Mouse (Mus musculus): Measurements from ENCODE around the gene Ttyh1. TPM values are rescaled to one million over a fixed set of nuclear protein-coding genes. Genes with fewer than 3 reads are reported as not detected.

Gene Ttyh1
- polyA plus RNA-seq, 1 experiment from 2014 or later: 181 TPM

GRCm38 (mm10) chr7:4098301-4098700 is 20.9 kb upstream of the Ttyh1 start:
- Histone ChIP-seq H3K27me3 (no peaks in the 10 kb centered on the region), H3K36me3 (no peaks in the 10 kb centered on the region), H3K4me2 (no peak overlapping the region), H3K4me3 (no peak overlapping the region), H3K27ac (replicated peaks) (no peak overlapping the region), H3K9ac (no peak overlapping the region), H3K4me1 (replicated peaks) (no peaks in the 10 kb centered on the region), H3K9me3 (no peaks in the 10 kb centered on the region)
- ATAC-seq (ENCODE audit: low FRiP score, low read depth): no peak
- 81% methylated on average over 2 of the region's 2 CpGs for WGBS

- Histone ChIP-seq H3K4me1 (replicated peaks) (no peaks in the 10 kb centered on the region), H3K4me3 (no peak overlapping the region), H3K27ac (replicated peaks) (no peak overlapping the region), H3K27me3 (no peaks in the 10 kb centered on the region), H3K4me2 (no peak overlapping the region), H3K36me3 (no peaks in the 10 kb centered on the region), H3K9me3 (no peaks in the 10 kb centered on the region), H3K9ac (no peak overlapping the region)
- 82% methylated on average over 2 of the region's 2 CpGs for WGBS
- ATAC-seq (ENCODE audit: low FRiP score, low read depth): no peak
These were observed 20.4 kb upstream of the Ttyh1 start for GRCm38 (mm10) chr7:4098832-4099231.

- no peaks in the 10 kb centered on the region for H3K9me3 ChIP-seq
- no peaks in the 10 kb centered on the region for H3K4me1 ChIP-seq (replicated peaks)
- H3K36me3 ChIP-seq: no peaks in the 10 kb centered on the region
- H3K4me2 ChIP-seq: no peak overlapping the region
- no peak overlapping the region for H3K27ac ChIP-seq (replicated peaks)
- no peak overlapping the region for H3K4me3 ChIP-seq
- no peak for ATAC-seq (ENCODE audit: low FRiP score, low read depth)
- no peaks in the 10 kb centered on the region for H3K27me3 ChIP-seq
- 86% methylated on average over 5 of the region's 5 CpGs for WGBS
- H3K9ac ChIP-seq: no peak overlapping the region
These were observed 18.1 kb upstream of the Ttyh1 start for GRCm38 (mm10) chr7:4101144-4101543.

GRCm38 (mm10) chr7:4103411-4103810 is 15.8 kb upstream of the Ttyh1 start:
- Histone ChIP-seq H3K4me3 (no peak overlapping the region), H3K27ac (replicated peaks) (no peak overlapping the region), H3K4me1 (replicated peaks) (no peaks in the 10 kb centered on the region), H3K9me3 (no peaks in the 10 kb centered on the region), H3K4me2 (no peak overlapping the region), H3K36me3 (no peaks in the 10 kb centered on the region), H3K27me3 (no peaks in the 10 kb centered on the region), H3K9ac (no peak overlapping the region)
- ATAC-seq (ENCODE audit: low FRiP score, low read depth): no peak
- 11% methylated on average over 4 of the region's 4 CpGs for WGBS

GRCm38 (mm10) chr7:4111766-4112165 is 7.4 kb upstream of the Ttyh1 start:
- Histone ChIP-seq H3K4me2 (no peak overlapping the region), H3K4me1 (replicated peaks) (no peaks in the 10 kb centered on the region), H3K27me3 (no peaks in the 10 kb centered on the region), H3K4me3 (no peak overlapping the region), H3K27ac (replicated peaks) (peak overlapping the region; percentile 15; the same call in 1 of the 2 replicates), H3K36me3 (no peaks in the 10 kb centered on the region), H3K9ac (no peak overlapping the region), H3K9me3 (no peaks in the 10 kb centered on the region)
- 64% methylated on average over 3 of the region's 3 CpGs for WGBS
- ATAC-seq (ENCODE audit: low FRiP score, low read depth): no peak

GRCm38 (mm10) chr7:4117050-4117814 is 2.0 kb upstream of the Ttyh1 start:
- no peaks in the 10 kb centered on the region for H3K9me3 ChIP-seq
- no peaks in the 10 kb centered on the region for H3K27me3 ChIP-seq
- H3K4me2 ChIP-seq: no peak overlapping the region
- no peaks in the 10 kb centered on the region for H3K36me3 ChIP-seq
- H3K4me1 ChIP-seq (replicated peaks): peaks cover 25% of the 10 kb centered on the region
- no peak overlapping the region for H3K27ac ChIP-seq (replicated peaks)
- H3K9ac ChIP-seq: no peak overlapping the region
- ATAC-seq (ENCODE audit: low FRiP score, low read depth): no peak
- 58% methylated on average over 8 of the region's 8 CpGs for WGBS
- no peak overlapping the region for H3K4me3 ChIP-seq

GRCm38 (mm10) chr7:4119976-4120921 is 1.0 kb downstream of the Ttyh1 start:
- Histone ChIP-seq H3K27ac (replicated peaks) (peak overlapping the region; percentile 82), H3K9ac (peak overlapping the region; percentile 69), H3K4me2 (peak overlapping the region; percentile 61), H3K36me3 (no peaks in the 10 kb centered on the region), H3K27me3 (no peaks in the 10 kb centered on the region), H3K4me1 (replicated peaks) (peaks cover 53% of the 10 kb centered on the region), H3K9me3 (no peaks in the 10 kb centered on the region), H3K4me3 (peak overlapping the region; percentile 55)
- 8% methylated on average over 19 of the region's 19 CpGs for WGBS
- peak; percentile 5; the same call in 1 of the 2 replicates for ATAC-seq (ENCODE audit: low FRiP score, low read depth)

GRCm38 (mm10) chr7:4122076-4122768 is 3.0 kb downstream of the Ttyh1 start:
- peaks cover 3% of the 10 kb centered on the region; the same call in 1 of the 2 replicates for H3K36me3 ChIP-seq
- H3K27ac ChIP-seq (replicated peaks): peak overlapping the region; percentile 82
- no peak for ATAC-seq (ENCODE audit: low FRiP score, low read depth)
- 0 out of 2 replicates have a peak overlapping the region, but pooled peaks have one; percentile 5 for H3K9ac ChIP-seq
- peak overlapping the region; percentile 0; the same call in 1 of the 2 replicates for H3K4me3 ChIP-seq
- peaks cover 59% of the 10 kb centered on the region for H3K4me1 ChIP-seq (replicated peaks)
- peak overlapping the region; percentile 61 for H3K4me2 ChIP-seq
- no peaks in the 10 kb centered on the region for H3K9me3 ChIP-seq
- WGBS: 25% methylated on average over 11 of the region's 11 CpGs
- no peaks in the 10 kb centered on the region for H3K27me3 ChIP-seq

GRCm38 (mm10) chr7:4122783-4123182 is 3.6 kb downstream of the Ttyh1 start:
- Histone ChIP-seq H3K4me3 (peak overlapping the region; percentile 0; the same call in 1 of the 2 replicates), H3K9me3 (no peaks in the 10 kb centered on the region), H3K36me3 (peaks cover 3% of the 10 kb centered on the region; the same call in 1 of the 2 replicates), H3K9ac (no peak overlapping the region), H3K4me1 (replicated peaks) (peaks cover 59% of the 10 kb centered on the region), H3K27ac (replicated peaks) (peak overlapping the region; percentile 82), H3K4me2 (peak overlapping the region; percentile 61), H3K27me3 (no peaks in the 10 kb centered on the region)
- 79% methylated on average over 10 of the region's 10 CpGs for WGBS
- ATAC-seq (ENCODE audit: low FRiP score, low read depth): no peak

GRCm38 (mm10) chr7:4123732-4124131 is 4.5 kb downstream of the Ttyh1 start:
- Histone ChIP-seq H3K27me3 (no peaks in the 10 kb centered on the region), H3K4me2 (peak overlapping the region; percentile 61), H3K9ac (peak overlapping the region; percentile 27; the same call in 1 of the 2 replicates), H3K4me1 (replicated peaks) (peaks cover 59% of the 10 kb centered on the region), H3K36me3 (peaks cover 3% of the 10 kb centered on the region), H3K9me3 (no peaks in the 10 kb centered on the region), H3K27ac (replicated peaks) (peak overlapping the region; percentile 82), H3K4me3 (peak overlapping the region; percentile 28)
- 20% methylated on average over 1 of the region's 1 CpGs for WGBS
- peak; percentile 81 for ATAC-seq (ENCODE audit: low FRiP score, low read depth)

GRCm38 (mm10) chr7:4124315-4124759 is 5.1 kb downstream of the Ttyh1 start:
- under 1% methylated on average over 10 of the region's 10 CpGs for WGBS
- Histone ChIP-seq H3K27ac (replicated peaks) (peak overlapping the region; percentile 82), H3K36me3 (peaks cover 3% of the 10 kb centered on the region), H3K4me1 (replicated peaks) (peaks cover 54% of the 10 kb centered on the region), H3K4me3 (peak overlapping the region; percentile 28), H3K9ac (peak overlapping the region; percentile 27; the same call in 1 of the 2 replicates), H3K9me3 (no peaks in the 10 kb centered on the region), H3K4me2 (peak overlapping the region; percentile 61), H3K27me3 (no peaks in the 10 kb centered on the region)
- ATAC-seq (ENCODE audit: low FRiP score, low read depth): peak; percentile 87
